ENCODE assay signal across 19 mouse cellular contexts in genomic region chr13:46976532-46976931, GRCm38 (mm10). TPM values are rescaled to one million over a fixed set of nuclear protein-coding genes. Genes with fewer than 3 reads are reported as not detected.
DNase-seq lines count a peak whose midpoint lies in the region; ATAC-seq and TF ChIP-seq lines count a peak whose summit lies in the region.
"Had no signal": no experiment of that assay in that cellular context is flagged by ENCODE, and none has a peak within 500 bp of the region (broad histone marks: within the 10 kb centered on the region; RNA-seq: fewer than 3 reads in every experiment).

No protein-coding gene starts in this region.

- H3K79me2 ChIP-seq in CH12.LX (replicated peaks; ENCODE audit: control insufficient read depth, extremely low read depth, insufficient read depth, poor library complexity, severe bottlenecking): no peaks in the 10 kb centered on the region

- DNase-seq in hindbrain, embryonic 10.5 days (ENCODE audit: low spot score): no peak
- DNase-seq in hindbrain, embryonic 14.5 days (ENCODE audit: low spot score): no peak
- peak; percentile 31 for DNase-seq in lung, postnatal 0 days (ENCODE audit: low spot score)
- no peak for DNase-seq in lung, postnatal 10 days
- DNase-seq in CH12.LX (ENCODE audit: extremely low read depth): no peak
- DNase-seq in embryonic facial prominence, embryonic 10.5 days (ENCODE audit: low spot score): no peak
- no peak for DNase-seq in spleen, adult 12 weeks (ENCODE audit: low spot score)
- DNase-seq: adrenal gland, postnatal 36 days; cerebellum, adult 9-11 months; embryo, embryonic 11 days; gastrocnemius, postnatal 10 days; heart, postnatal 36 days; kidney, adult 2 months; kidney, postnatal 36 days; right cerebral cortex, adult 18-20 months had no signal

- no peak overlapping the region for H3K4me3 ChIP-seq in hindbrain, embryonic 10.5 days
- no peak overlapping the region for H3K4me3 ChIP-seq in hindbrain, embryonic 14.5 days (replicated peaks; ENCODE audit: low read length)
- H3K4me3 ChIP-seq in lung, postnatal 0 days (ENCODE audit: low read depth, low read length): no peak overlapping the region
- H3K4me3 ChIP-seq in CH12.LX (replicated peaks in 1 of 3; ENCODE audit: low read depth in 2 of 3, low read length in 2 of 3, poor library complexity in 1 of 3): no peak overlapping the region
- H3K4me3 ChIP-seq in embryonic facial prominence, embryonic 10.5 days: no peak overlapping the region
- H3K4me3 ChIP-seq: forebrain, embryonic 15.5 days; limb, embryonic 12.5 days; megakaryocyte, embryonic 14.5 days had no signal

- H3K4me2 ChIP-seq in hindbrain, embryonic 14.5 days (replicated peaks): no peak overlapping the region
- no peak overlapping the region for H3K4me2 ChIP-seq in lung, postnatal 0 days (replicated peaks; ENCODE audit: low read depth, low read length)
- H3K4me2 ChIP-seq in CH12.LX (ENCODE audit: insufficient read depth, low read depth, poor library complexity, severe bottlenecking): no peak overlapping the region
- H3K4me2 ChIP-seq: forebrain, embryonic 15.5 days; heart, embryonic 11.5 days; limb, embryonic 12.5 days had no signal

- H3K4me1 ChIP-seq in hindbrain, embryonic 10.5 days (replicated peaks): peaks cover 34% of the 10 kb centered on the region
- H3K4me1 ChIP-seq in hindbrain, embryonic 14.5 days (replicated peaks; ENCODE audit: control insufficient read depth, insufficient read depth, low read length): peaks cover 8% of the 10 kb centered on the region; the same call in 1 of the 2 replicates
- H3K4me1 ChIP-seq in lung, postnatal 0 days (ENCODE audit: insufficient read depth, low read depth, low read length): no peaks in the 10 kb centered on the region; the same call in 1 of the 2 replicates
- peaks cover 12 to 35% of the 10 kb centered on the region in 2 experiments for H3K4me1 ChIP-seq in CH12.LX (ENCODE audit: control insufficient read depth in 1 of 2, insufficient read depth in 2 of 2)
- peaks cover 19% of the 10 kb centered on the region for H3K4me1 ChIP-seq in embryonic facial prominence, embryonic 10.5 days

- H3K9ac ChIP-seq in hindbrain, embryonic 14.5 days: no peak overlapping the region
- no peak overlapping the region for H3K9ac ChIP-seq in lung, postnatal 0 days (replicated peaks; ENCODE audit: low read depth)
- no peak overlapping the region for H3K9ac ChIP-seq in CH12.LX (ENCODE audit: insufficient read depth, low read depth)
- H3K9ac ChIP-seq: forebrain, embryonic 15.5 days; limb, embryonic 12.5 days had no signal

- dilution Hi-C loops in CH12.LX (cut with MboI; ENCODE audit: extremely low pct_ligation_motif_present, extremely low pct_unique_long_range_greater_than_20kb, low sequenced_read_pairs): no loop called here

- no peak for TF ChIP-seq EP300 in lung, postnatal 0 days (IDR thresholded peaks at IDR 0.05)
- TF ChIP-seq EP300 in CH12.LX (IDR thresholded peaks at IDR 0.05; ENCODE audit: low read length): no peak

- TF ChIP-seq POLR2A in CH12.LX (IDR thresholded peaks at IDR 0.05; ENCODE audit: low read depth, low read length): no peak

- WGBS in hindbrain, embryonic 10.5 days: 90% methylated on average over 7 of the region's 7 CpGs
- 87% methylated on average over 7 of the region's 7 CpGs for WGBS in hindbrain, embryonic 14.5 days
- WGBS in lung, postnatal 0 days: 86% methylated on average over 7 of the region's 7 CpGs
- 91% methylated on average over 7 of the region's 7 CpGs for WGBS in embryonic facial prominence, embryonic 10.5 days

- no peaks in the 10 kb centered on the region for H3K9me3 ChIP-seq in hindbrain, embryonic 10.5 days
- no peaks in the 10 kb centered on the region for H3K9me3 ChIP-seq in hindbrain, embryonic 14.5 days (ENCODE audit: control insufficient read depth, low read length)
- no peaks in the 10 kb centered on the region for H3K9me3 ChIP-seq in lung, postnatal 0 days (ENCODE audit: low read length)
- H3K9me3 ChIP-seq in CH12.LX (replicated peaks; ENCODE audit: low read length): no peaks in the 10 kb centered on the region
- H3K9me3 ChIP-seq in embryonic facial prominence, embryonic 10.5 days: no peaks in the 10 kb centered on the region
- H3K9me3 ChIP-seq: forebrain, embryonic 15.5 days; limb, embryonic 12.5 days; megakaryocyte, embryonic 14.5 days had no signal

- TF ChIP-seq RAD21 in CH12.LX (IDR thresholded peaks at IDR 0.05; ENCODE audit: low read depth, low read length): peak; percentile 20

- no peaks in the 10 kb centered on the region for H3K27me3 ChIP-seq in hindbrain, embryonic 10.5 days (ENCODE audit: insufficient read depth, poor library complexity, severe bottlenecking)
- no peaks in the 10 kb centered on the region for H3K27me3 ChIP-seq in hindbrain, embryonic 14.5 days (ENCODE audit: control insufficient read depth, insufficient read depth, low read length)
- no peaks in the 10 kb centered on the region for H3K27me3 ChIP-seq in lung, postnatal 0 days (replicated peaks; ENCODE audit: insufficient read depth, low read length)
- no peaks in the 10 kb centered on the region for H3K27me3 ChIP-seq in CH12.LX (replicated peaks)
- no peaks in the 10 kb centered on the region for H3K27me3 ChIP-seq in embryonic facial prominence, embryonic 10.5 days (replicated peaks; ENCODE audit: low read depth, poor library complexity, severe bottlenecking)
- H3K27me3 ChIP-seq: forebrain, embryonic 15.5 days; limb, embryonic 12.5 days; megakaryocyte, embryonic 14.5 days had no signal

- H3K36me3 ChIP-seq in hindbrain, embryonic 10.5 days: no peaks in the 10 kb centered on the region
- no peaks in the 10 kb centered on the region for H3K36me3 ChIP-seq in hindbrain, embryonic 14.5 days (replicated peaks; ENCODE audit: control insufficient read depth, insufficient read depth)
- no peaks in the 10 kb centered on the region for H3K36me3 ChIP-seq in lung, postnatal 0 days (ENCODE audit: insufficient read depth, low read length)
- no peaks in the 10 kb centered on the region for H3K36me3 ChIP-seq in CH12.LX (replicated peaks in 1 of 2; ENCODE audit: control insufficient read depth in 1 of 2, insufficient read depth in 1 of 2, low read length in 1 of 2)
- no peaks in the 10 kb centered on the region for H3K36me3 ChIP-seq in embryonic facial prominence, embryonic 10.5 days (replicated peaks)
- H3K36me3 ChIP-seq: forebrain, embryonic 15.5 days; limb, embryonic 12.5 days had no signal

- in situ Hi-C loops in CH12.LX (cut with MboI; ENCODE audit: low pct_ligation_motif_present, low pct_unique_long_range_greater_than_20kb, low sequenced_read_pairs): no loop called here

- no peak for ATAC-seq in hindbrain, embryonic 14.5 days (ENCODE audit: low FRiP score)
- ATAC-seq in lung, postnatal 0 days: no peak
- ATAC-seq: forebrain, embryonic 15.5 days had no signal

- peak overlapping the region; percentile 91 for H3K27ac ChIP-seq in hindbrain, embryonic 10.5 days
- no peak overlapping the region for H3K27ac ChIP-seq in hindbrain, embryonic 14.5 days
- no peak overlapping the region for H3K27ac ChIP-seq in lung, postnatal 0 days (ENCODE audit: low read length)
- no peak overlapping the region for H3K27ac ChIP-seq in CH12.LX (ENCODE audit: insufficient read depth, low read depth)
- H3K27ac ChIP-seq in embryonic facial prominence, embryonic 10.5 days (replicated peaks): peak overlapping the region; percentile 84
- H3K27ac ChIP-seq: forebrain, embryonic 15.5 days; limb, embryonic 12.5 days had no signal

- peak; percentile 54 for TF ChIP-seq CTCF in lung, postnatal 0 days (IDR thresholded peaks at IDR 0.05)
- TF ChIP-seq CTCF in CH12.LX (conservative IDR thresholded peaks at IDR 0.05 in 1 of 2, IDR thresholded peaks at IDR 0.05 in 1 of 2; ENCODE audit: low read depth in 2 of 2, low read length in 2 of 2): peak in 1 of 2 experiments; percentile 45; a peak in 2 of 4 replicates

TF ChIP-seq in CH12.LX, 34 proteins besides CTCF, POLR2A, EP300 and RAD21:
- TF ChIP-seq NRF1 (IDR thresholded peaks at IDR 0.05; ENCODE audit: low read depth, low read length) (no peak), MAX (IDR thresholded peaks at IDR 0.05; ENCODE audit: low read length) (no peak), SMC3 (IDR thresholded peaks at IDR 0.05; ENCODE audit: low read depth, low read length) (peak; percentile 16), UBTF (IDR thresholded peaks at IDR 0.05; ENCODE audit: low read depth, low read length) (no peak), SIN3A (IDR thresholded peaks at IDR 0.05; ENCODE audit: low read length) (no peak)

RNA-seq across cellular contexts. Expression of gene Nhlrc1, which starts 38.1 kb away (rescaled TPM):
- polyA plus RNA-seq in hindbrain, embryonic 10.5 days (2016; fragmentation: Nextera tagmentation; extraction: Ambion mirVana): 3.4 and 5.4 TPM in 2 replicates
- polyA plus RNA-seq in hindbrain, embryonic 14.5 days (2014; fragmentation: Nextera tagmentation; extraction: Ambion mirVana): 15.3 and 20.7 TPM in 2 replicates
- polyA plus RNA-seq in lung, postnatal 0 days (2015; fragmentation: Nextera tagmentation; extraction: Ambion mirVana): 2.1 and 2.3 TPM in 2 replicates
- total RNA-seq in CH12.LX (2012; rRNA removed) (not detected in 2 replicates), CH12.LX (2014; rRNA removed) (not detected in 2 replicates)
- not detected in 2 replicates for polyA plus RNA-seq in CH12.LX (2012; ENCODE audit: insufficient read length, low read depth)
- 2.0 and 3.0 TPM in 2 replicates for polyA plus RNA-seq in embryonic facial prominence, embryonic 10.5 days (2016; fragmentation: Nextera tagmentation; extraction: Ambion mirVana)

RNA-seq across cellular contexts. Expression of gene Kif13a, which starts 46.9 kb away (rescaled TPM):
- polyA plus RNA-seq in hindbrain, embryonic 10.5 days (2016; fragmentation: Nextera tagmentation; extraction: Ambion mirVana): 13.6 and 15.3 TPM in 2 replicates
- 14.3 and 15.0 TPM in 2 replicates for polyA plus RNA-seq in hindbrain, embryonic 14.5 days (2014; fragmentation: Nextera tagmentation; extraction: Ambion mirVana)
- polyA plus RNA-seq in lung, postnatal 0 days (2015; fragmentation: Nextera tagmentation; extraction: Ambion mirVana): 30.5 TPM in 2 replicates
- total RNA-seq in CH12.LX (2012; rRNA removed) (not detected in 2 replicates), CH12.LX (2014; rRNA removed) (not detected in 2 replicates)
- not detected in 2 replicates for polyA plus RNA-seq in CH12.LX (2012; ENCODE audit: insufficient read length, low read depth)
- polyA plus RNA-seq in embryonic facial prominence, embryonic 10.5 days (2016; fragmentation: Nextera tagmentation; extraction: Ambion mirVana): 17.0 and 20.7 TPM in 2 replicates

Comparison
In these comparisons a context has a peak if more than half of its experiments do, and no peak if none do; other contexts are left out.
1. H3K27ac ChIP-seq: peak in hindbrain, embryonic 10.5 days (single experiment) and embryonic facial prominence, embryonic 10.5 days (single experiment); none in hindbrain, embryonic 14.5 days (single experiment), lung, postnatal 0 days (single experiment) and CH12.LX (single experiment).
2. RNA of gene Kif13a, which starts 46.9 kb away (polyA plus RNA-seq): 30.5 TPM in lung, postnatal 0 days, 17.0 to 20.7 TPM in embryonic facial prominence, embryonic 10.5 days, 13.6 to 15.3 TPM in hindbrain, embryonic 10.5 days and 14.3 to 15.0 TPM in hindbrain, embryonic 14.5 days; not detected in CH12.LX; every median in the first group is over 10 times any median in the second.